Mouse (Mus musculus) cerebellum, postnatal 14 days (tissue): ENCODE measurements at regions not wholly inside any gene's neighbourhood (a gene's known extent, or its start where the extent isn't known, plus 50 kb on each side); places are given as distances from the start of the nearest gene placed in this dataset.
"Not testable (repeated sequence)": the region's sequence is repeated elsewhere in the genome, so short reads cannot be mapped to it uniquely, and the experiment has no call there.

Experiments
- DNase-seq, 2 experiments: peaks; one replicate each; pipeline ENCODE4 v3.0.0; 2021; ENCODE audit warnings: mixed read lengths in 2 of 2

GRCm38 (mm10) chr13:97333801-97334534 lies 93.1 kb downstream of the Enc1 start:
- no peak for DNase-seq

DNA sequence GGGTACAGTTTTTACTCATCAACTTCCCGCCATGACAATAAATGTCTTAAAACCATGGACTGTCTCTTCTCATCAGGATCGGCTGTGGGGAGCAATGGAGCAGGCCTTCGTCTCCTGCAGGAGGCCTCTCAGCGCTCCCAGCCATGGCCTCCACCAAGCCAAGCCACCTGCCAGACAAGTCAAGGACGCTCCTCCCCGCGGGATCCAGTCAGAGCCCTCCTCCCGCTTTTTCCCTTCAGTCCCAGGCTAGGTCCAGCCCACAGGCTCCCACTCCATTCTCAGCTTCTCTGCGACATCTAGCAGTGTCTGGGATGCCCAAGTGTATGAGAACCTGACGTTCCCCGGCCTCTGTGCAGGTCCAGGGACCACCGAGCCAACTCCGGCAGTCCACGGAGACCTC lies 90.2 kb downstream of the Enc1 start:
- DNase-seq, result no peak

GRCm38 (mm10) chr13:97321307-97321706 lies 80.4 kb downstream of the Enc1 start:
- DNase-seq, result not testable (repeated sequence)

GRCm38 (mm10) chr13:97320756-97321155 lies 79.9 kb downstream of the Enc1 start:
- DNase-seq, result no peak

DNA sequence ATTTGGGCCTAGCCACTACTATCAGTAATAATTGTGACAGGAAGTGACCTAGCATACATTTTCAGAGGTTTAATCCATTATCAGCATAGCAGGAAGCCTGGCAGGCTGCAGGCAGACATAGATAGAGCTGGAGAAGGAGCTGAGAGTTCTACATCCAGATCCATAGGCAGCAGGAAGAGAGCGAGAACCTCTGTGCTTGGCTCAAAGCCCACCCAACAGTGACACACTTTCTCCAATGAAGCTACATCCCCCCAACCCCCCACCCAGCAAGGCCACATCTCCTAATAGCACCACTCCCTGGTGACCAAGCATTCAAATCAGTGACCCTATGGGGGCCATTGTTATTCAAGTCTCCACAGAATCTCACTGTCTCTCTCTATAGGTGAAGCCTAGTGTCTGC lies 79.4 kb downstream of the Enc1 start:
- no peak for DNase-seq

DNA sequence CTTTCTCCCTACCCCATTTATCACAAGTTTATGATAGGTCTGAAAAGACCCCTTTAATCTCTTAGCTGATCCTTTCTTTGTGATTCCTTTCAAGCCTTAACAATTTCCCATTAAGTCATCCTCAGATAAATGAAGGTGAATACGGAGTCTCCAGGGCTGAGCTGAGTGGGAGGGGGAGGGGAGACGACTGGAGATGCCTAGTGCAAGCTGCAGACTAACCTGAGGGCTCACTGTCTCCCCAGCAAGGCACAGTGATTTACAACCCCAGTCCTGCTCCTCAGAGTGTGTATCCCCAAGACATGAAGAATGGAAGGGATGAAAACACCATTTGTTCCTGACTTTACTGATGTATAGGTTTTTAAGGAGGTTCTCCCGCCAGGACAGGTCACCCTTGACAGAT lies 76.7 kb downstream of the Enc1 start:
- DNase-seq, result no peak

GRCm38 (mm10) chr13:97312420-97313370 lies 71.8 kb downstream of the Enc1 start:
- peak; percentile 44 to 57 for DNase-seq

DNA sequence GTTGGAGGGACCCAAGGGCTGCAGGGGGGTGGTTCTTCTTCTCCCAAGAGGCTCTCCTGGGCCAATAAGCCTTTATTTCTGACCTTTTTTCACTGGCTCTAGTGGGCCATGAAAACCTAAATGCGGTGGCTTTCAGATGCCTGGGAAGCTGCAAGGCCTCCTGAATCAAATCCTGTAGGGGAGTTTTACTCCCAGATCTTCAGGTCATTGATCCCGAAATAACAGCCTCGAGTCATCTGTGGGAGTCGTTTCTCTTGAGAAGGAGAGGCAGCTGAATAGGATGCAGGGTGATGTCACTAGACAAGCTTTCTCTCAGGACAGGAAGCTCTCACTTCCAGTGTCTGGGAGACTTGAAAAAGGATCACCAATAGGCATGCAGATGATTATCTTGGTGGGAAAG lies 70.4 kb downstream of the Enc1 start:
- DNase-seq, result no peak

GRCm38 (mm10) chr13:97310855-97311189 lies 69.9 kb downstream of the Enc1 start:
- DNase-seq, result no peak

GRCm38 (mm10) chr13:97310186-97310854 lies 69.4 kb downstream of the Enc1 start:
- peak in 1 of 2 experiments; percentile 20 for DNase-seq

DNA sequence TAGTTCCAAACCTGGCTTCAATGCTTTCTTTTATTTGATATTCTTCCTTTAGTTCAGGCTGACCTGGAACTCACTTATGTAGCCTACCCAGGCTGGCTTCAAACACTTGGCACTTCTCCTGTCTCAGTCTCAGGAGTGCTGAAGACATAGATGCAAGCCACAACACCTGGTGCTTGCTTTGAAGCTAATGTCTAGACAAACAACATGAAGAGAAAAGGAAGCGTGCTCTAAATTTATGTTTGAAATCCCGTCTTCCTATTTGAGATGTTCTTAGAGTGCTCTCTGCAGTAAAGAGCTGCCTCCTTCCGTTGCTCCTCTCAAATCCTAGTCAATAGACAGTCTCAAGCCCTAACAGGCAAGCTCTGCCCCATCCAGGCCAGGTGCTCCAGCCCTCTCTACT lies 68.5 kb downstream of the Enc1 start:
- no peak for DNase-seq

- no peak for DNase-seq
Observed at GRCm38 (mm10) chr13:97308431-97308830, 67.5 kb downstream of the Enc1 start.
